ENCODE assay signal across 18 mouse cellular contexts in genomic region chr7:92367111-92367510, GRCm38 (mm10).
A peak's percentile ranks its signal among the peaks of the same experiment; 100 is the strongest.
DNase-seq lines count a peak whose midpoint lies in the region; ATAC-seq and TF ChIP-seq lines count a peak whose summit lies in the region.
"Had no signal": no experiment of that assay in that cellular context is flagged by ENCODE, and none has a peak within 500 bp of the region (broad histone marks: within the 10 kb centered on the region; RNA-seq: fewer than 3 reads in every experiment).

No protein-coding gene starts in this region.

- H3K4me3 ChIP-seq in embryonic facial prominence, embryonic 10.5 days = no peak overlapping the region
- H3K4me3 ChIP-seq: gastrocnemius, adult 2 months; heart, embryonic 10.5 days; hindbrain, embryonic 12.5 days; limb, embryonic 15.5 days; liver, embryonic 15.5 days had no signal

- WGBS in embryonic facial prominence, embryonic 10.5 days = 86% methylated on average over 1 of the region's 1 CpGs

- no peak for TF ChIP-seq CTCF in brain, embryonic 14.5 days (IDR thresholded peaks at IDR 0.05; ENCODE audit: borderline replicate concordance, extremely low read depth, insufficient read depth, insufficient read length)

- H3K4me1 ChIP-seq in embryonic facial prominence, embryonic 10.5 days = peaks cover 8% of the 10 kb centered on the region
- H3K4me1 ChIP-seq: heart, embryonic 10.5 days; hindbrain, embryonic 12.5 days; liver, embryonic 15.5 days had no signal

- no peaks in the 10 kb centered on the region for H3K27me3 ChIP-seq in embryonic facial prominence, embryonic 10.5 days (replicated peaks; ENCODE audit: low read depth, poor library complexity, severe bottlenecking)
- H3K27me3 ChIP-seq: hindbrain, embryonic 12.5 days; limb, embryonic 15.5 days; liver, embryonic 15.5 days had no signal

- intact Hi-C loops in left cerebral cortex, postnatal 4 days (cut with DNase I) = no loop called here

- no peaks in the 10 kb centered on the region for H3K9me3 ChIP-seq in embryonic facial prominence, embryonic 10.5 days
- H3K9me3 ChIP-seq: heart, embryonic 10.5 days; hindbrain, embryonic 12.5 days; limb, embryonic 15.5 days; liver, embryonic 15.5 days had no signal

- ATAC-seq in frontal cortex, adult (ENCODE audit: low TSS enrichment) = peak; percentile 98

- no peaks in the 10 kb centered on the region for H3K36me3 ChIP-seq in embryonic facial prominence, embryonic 10.5 days (replicated peaks)
- H3K36me3 ChIP-seq: heart, embryonic 10.5 days; hindbrain, embryonic 12.5 days; limb, embryonic 15.5 days; liver, embryonic 15.5 days had no signal

- DNase-seq in frontal cortex, postnatal 14 days (ENCODE audit: low spot score in 2 of 2) = no peak
- peak; percentile 52 for DNase-seq in left cerebral cortex, adult 11 months (ENCODE audit: low spot score)
- DNase-seq in left cerebral cortex, postnatal 4 days = no peak
- peak; percentile 52 for DNase-seq in brain, embryonic 14.5 days (ENCODE audit: low read depth)
- DNase-seq in left cerebral cortex, adult 9 months (ENCODE audit: low spot score in 2 of 2) = peak; percentile 48 to 67
- DNase-seq in cerebellum, postnatal 36 days = no peak
- no peak for DNase-seq in embryonic facial prominence, embryonic 10.5 days (ENCODE audit: low spot score)
- DNase-seq: adrenal gland, postnatal 36 days; gastrocnemius, adult 2 months; kidney, adult 8-10 months; kidney, postnatal 14 days; thymus, postnatal 25 days had no signal

- TF ChIP-seq POLR2A in brain, embryonic 14.5 days (IDR thresholded peaks at IDR 0.05; ENCODE audit: borderline replicate concordance, extremely low read depth, insufficient read depth, insufficient read length, poor library complexity, severe bottlenecking) = no peak

- no peak overlapping the region for H3K27ac ChIP-seq in embryonic facial prominence, embryonic 10.5 days (replicated peaks)
- H3K27ac ChIP-seq: gastrocnemius, adult 2 months; heart, embryonic 10.5 days; hindbrain, embryonic 12.5 days; limb, embryonic 15.5 days; liver, embryonic 15.5 days; macrophage had no signal

Comparison
In these comparisons a context has a peak if more than half of its experiments do, and no peak if none do; other contexts are left out.
1. DNase-seq: peak in left cerebral cortex, adult 11 months (single experiment), brain, embryonic 14.5 days (single experiment) and left cerebral cortex, adult 9 months (2 of 2); none in frontal cortex, postnatal 14 days (0 of 2), left cerebral cortex, postnatal 4 days (single experiment), cerebellum, postnatal 36 days (0 of 2) and embryonic facial prominence, embryonic 10.5 days (single experiment).